Mouse (Mus musculus) spleen, adult 2 months (tissue): ENCODE results near the gene Car5a.

Experiments used
- CTCF ChIP-seq: fragments of 200-500 bp; IDR thresholded peaks from 2 replicates; pipeline ENCODE4 v1.5.1; 2011; ENCODE audit warnings: mild to moderate bottlenecking, inconsistent platforms; ENCODE audit not compliant: insufficient read depth, insufficient read length, insufficient replicate concordance; ENCODE audit errors: extremely low read depth
- POLR2A ChIP-seq: fragments of 200-500 bp; IDR thresholded peaks from 2 replicates; pipeline ENCODE4 v1.6.1; 2011; ENCODE audit warnings: low read depth, low read length, inconsistent platforms

DNA sequence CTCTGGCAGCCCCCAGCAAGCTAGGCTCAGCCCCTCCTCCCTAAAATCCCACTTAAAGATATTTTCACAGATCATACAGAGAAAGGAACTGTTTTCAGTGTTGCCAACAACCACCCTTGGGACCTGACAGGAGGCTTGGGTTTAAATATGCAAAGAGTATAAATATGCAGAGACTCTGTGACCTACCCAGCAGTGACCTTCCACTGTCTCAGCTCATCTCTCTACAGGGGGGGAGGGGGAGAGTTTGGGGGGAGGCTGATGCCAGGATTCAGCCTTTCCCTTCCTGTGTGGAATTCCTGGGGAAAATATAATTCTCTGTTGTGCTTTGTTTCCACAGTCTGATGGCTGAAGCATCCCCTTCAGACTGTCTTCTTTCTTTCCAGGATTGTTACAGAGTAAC is 9.8 kb downstream of the Car5a start:
- TF ChIP-seq CTCF = no peak
- TF ChIP-seq POLR2A = no peak
